Mouse (Mus musculus) cerebellum, postnatal 14 days (tissue): Measurements from ENCODE around the gene Aldh5a1.
A peak's percentile ranks its signal among the peaks of the same experiment; 100 is the strongest.

Experiments
- DNase-seq, 2 experiments: peaks; one replicate each; pipeline ENCODE4 v3.0.0; 2021; ENCODE audit warnings: mixed read lengths in 2 of 2

Aldh5a1 gene

GRCm38 (mm10) chr13:24930591-24930990 is 6.9 kb downstream of the Aldh5a1 start:
- DNase-seq: no peak

DNA sequence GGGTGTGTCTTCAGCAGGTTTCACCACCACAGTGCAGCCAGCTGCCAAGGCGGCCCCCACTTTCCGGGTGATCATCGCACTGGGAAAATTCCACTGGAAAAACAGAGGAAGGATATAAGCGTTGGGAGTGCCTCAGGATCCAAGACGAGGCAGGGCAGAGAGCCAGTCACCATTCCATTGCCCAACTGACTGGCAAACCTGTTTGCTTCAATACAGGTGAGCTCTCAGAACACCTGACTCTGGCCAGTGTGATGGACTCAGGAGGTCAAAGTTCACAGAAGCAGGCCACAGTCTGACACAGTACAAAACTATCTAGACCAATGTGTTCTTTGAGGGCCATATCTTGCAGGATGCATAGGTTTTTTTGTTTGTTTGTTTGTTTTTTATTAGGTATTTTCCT is 13.5 kb downstream of the Aldh5a1 start:
- no peak for DNase-seq

GRCm38 (mm10) chr13:24921281-24921680 is 16.2 kb downstream of the Aldh5a1 start:
- DNase-seq: no peak

DNA sequence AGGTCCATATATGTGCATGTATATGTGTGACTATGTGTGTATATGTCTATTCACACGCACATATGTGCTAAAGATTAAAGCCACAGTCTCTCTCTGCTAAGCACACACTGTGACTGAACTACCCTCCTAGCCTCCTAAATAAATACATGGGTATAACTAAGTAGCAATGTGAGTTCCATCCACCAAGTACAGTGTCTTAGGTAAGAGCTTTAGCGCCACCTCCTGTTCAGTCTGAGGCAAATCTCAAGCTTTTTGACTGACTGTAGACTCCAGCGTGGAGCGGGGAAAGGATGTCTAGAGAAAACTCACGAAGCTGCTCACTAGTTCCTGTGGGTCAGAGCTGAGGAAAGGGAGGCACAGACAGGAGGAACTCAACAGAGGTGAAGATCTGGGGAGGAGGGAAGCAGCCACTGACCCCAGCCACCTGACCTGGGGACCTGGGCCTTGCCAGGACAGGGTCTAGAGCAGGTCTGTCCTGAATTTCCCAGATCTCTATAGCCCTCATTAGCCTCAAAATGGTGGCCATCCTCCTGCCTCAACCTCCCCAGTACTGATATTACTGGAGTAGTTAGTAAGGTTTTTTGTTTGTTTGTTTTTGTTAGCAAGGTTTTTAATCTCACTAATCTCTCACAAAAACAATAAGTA is 17.0 kb downstream of the Aldh5a1 start:
- peak; percentile 69 to 75 for DNase-seq

GRCm38 (mm10) chr13:24915831-24916230 is 21.6 kb downstream of the Aldh5a1 start:
- DNase-seq: no peak

GRCm38 (mm10) chr13:24914915-24915314 is 22.5 kb downstream of the Aldh5a1 start:
- DNase-seq: no peak

GRCm38 (mm10) chr13:24913576-24913975 is 23.9 kb downstream of the Aldh5a1 start:
- no peak for DNase-seq

- DNase-seq: no peak
Measured at GRCm38 (mm10) chr13:24909112-24909511, 28.3 kb downstream of the Aldh5a1 start.

DNA sequence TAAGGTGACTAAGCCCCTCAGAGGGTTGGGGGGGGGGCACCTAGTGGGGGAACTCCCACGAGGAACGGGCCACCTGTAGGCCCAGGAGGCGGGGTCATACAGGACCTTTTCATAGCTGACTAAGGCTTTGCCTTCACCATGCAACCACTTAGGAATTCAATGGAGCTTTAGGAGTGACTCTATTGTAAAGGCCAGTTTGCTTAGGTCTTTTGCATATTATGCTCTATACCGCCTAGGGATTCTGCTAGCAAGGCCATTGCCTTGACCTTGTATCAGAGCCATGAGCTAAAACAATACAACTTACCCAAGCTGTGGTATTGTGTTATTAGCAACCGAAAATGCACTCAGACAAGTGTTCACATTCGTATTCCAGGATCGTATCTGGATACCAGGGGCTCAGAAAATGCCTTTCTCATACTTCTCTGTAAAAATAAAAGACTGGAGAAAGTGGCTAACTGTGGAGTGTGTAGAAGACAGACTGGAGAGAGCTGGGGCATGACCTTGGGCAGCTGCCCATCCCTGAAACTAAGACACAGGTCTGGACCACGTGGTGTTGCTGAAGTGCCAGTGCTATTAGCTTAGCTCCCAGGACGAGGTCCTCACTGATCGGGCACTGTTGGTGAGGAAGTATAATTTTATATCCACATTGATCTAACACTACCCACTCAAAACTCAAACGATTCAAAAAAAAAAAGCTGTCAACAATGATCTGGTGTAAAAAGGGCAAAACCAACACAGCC is 30.5 kb downstream of the Aldh5a1 start:
- no peak for DNase-seq

- DNase-seq: no peak
Measured at GRCm38 (mm10) chr13:24905422-24905821, 32.0 kb downstream of the Aldh5a1 start.

DNA sequence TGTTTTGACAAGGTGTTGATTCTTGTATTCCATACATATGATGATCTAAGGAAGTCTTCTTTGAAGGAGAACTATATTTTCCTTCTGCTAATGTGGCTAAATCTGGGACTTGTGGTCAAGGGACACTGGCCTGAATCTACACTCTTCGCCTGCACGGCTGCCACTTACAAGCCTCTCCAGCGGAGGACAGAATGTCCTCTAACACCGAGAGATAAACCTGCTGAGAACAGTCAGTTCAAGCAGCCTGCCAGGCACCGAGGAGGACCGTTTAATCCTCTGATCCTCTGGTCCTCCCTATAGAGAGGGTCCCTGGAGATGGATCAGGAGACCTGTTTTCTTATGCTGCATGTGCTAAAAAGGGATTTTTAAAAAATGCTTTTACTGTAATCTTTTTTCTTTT is 34.0 kb downstream of the Aldh5a1 start:
- no peak for DNase-seq

GRCm38 (mm10) chr13:24901916-24902315 is 35.5 kb downstream of the Aldh5a1 start:
- no peak for DNase-seq

GRCm38 (mm10) chr13:24893880-24894279 is 43.6 kb downstream of the Aldh5a1 start:
- DNase-seq: no peak

DNA sequence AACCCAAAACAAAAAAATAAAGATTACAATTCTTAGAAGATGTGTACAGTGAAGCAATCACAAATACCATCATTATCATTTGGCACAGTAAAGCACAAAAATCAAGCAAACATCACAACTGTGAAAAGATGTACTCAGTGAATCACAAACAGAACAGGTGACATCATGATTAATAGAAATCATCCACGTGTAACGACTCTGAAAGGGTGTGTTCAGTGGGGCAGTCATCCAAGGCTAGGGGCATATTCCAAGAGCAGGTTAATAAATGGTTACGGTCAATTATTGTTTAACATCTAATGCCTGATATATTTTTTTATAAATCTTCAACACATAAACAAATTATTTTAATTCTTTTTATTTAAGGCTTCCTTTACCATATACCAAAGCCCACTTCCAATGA is 44.9 kb downstream of the Aldh5a1 start:
- no peak for DNase-seq

- no peak for DNase-seq
Measured at GRCm38 (mm10) chr13:24889554-24889953, 47.9 kb downstream of the Aldh5a1 start.

- DNase-seq: peak; percentile 15 to 25
Measured at GRCm38 (mm10) chr13:24882411-24882810, 55.0 kb downstream of the Aldh5a1 start.

DNA sequence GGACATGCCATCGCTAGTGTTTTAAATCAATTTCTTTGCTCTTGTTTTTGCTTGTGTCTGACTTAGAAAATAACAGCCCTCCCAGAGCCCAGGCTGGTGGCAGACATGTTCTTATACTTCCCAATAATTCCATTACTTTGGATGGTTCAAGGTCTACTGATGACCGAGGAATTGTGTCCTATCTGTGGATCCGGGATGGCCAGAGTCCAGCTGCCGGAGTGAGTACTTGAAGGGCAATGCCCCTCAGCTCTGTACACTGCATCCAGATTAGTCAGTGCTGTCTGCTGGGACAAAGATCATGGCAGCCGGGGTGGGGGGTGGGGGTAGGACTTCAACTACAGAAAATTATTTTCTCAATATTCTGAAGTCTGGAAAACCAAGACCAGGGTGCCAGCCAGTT is 56.8 kb downstream of the Aldh5a1 start:
- no peak for DNase-seq

- DNase-seq: no peak
Measured at GRCm38 (mm10) chr13:24880208-24880607, 57.3 kb downstream of the Aldh5a1 start.

DNA sequence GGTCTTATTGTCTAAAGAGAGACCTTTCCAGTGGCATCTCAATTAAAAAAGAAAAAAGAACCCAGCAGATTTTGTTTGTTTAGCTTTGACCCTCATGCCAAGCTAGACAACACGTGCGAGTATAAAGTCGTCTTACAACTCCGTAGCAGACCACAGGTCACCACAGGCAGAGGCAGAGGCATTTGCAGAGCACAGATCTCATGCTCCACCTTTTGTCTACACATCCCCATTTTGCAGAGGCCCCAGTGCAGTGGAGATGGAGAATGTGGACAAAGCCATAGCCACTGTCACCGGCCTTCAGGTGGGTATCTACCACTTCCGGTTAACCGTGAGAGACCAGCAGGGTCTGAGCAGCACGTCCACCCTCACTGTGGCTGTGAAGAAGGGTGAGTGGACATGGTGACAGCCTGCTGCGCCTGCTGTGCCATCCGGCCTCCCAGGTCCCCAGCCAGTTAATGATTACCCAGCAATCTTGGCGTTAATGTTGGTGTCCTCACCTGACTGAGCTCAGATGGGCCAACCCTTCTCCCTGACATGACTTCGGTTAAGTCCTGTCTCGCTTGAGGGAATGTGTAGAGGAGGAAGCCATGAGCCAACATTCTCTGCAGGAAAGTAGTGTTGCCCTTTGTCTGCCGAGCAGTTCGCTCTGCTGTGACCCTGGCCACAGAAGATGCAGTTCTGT is 58.0 kb downstream of the Aldh5a1 start:
- DNase-seq: no peak

DNA sequence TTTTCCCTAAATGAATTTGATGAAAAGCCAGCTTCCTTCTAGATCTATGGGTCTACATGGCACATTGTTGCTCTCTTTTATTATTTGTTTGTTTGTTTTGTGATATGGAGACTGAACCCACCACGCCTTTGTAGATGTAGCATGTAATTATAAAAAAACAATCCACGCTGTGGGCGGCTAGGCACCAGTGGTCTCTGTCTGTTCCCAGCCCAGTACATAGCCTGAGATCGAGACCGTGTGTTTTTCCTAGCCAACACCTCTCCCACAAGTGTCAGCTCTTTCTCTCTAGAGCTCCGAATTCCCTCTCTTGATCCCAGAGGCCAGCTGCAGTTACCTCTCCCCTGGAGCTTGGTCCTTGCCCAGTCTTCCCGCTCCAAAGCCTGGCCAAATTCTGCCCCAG is 69.2 kb downstream of the Aldh5a1 start:
- DNase-seq: no peak

DNA sequence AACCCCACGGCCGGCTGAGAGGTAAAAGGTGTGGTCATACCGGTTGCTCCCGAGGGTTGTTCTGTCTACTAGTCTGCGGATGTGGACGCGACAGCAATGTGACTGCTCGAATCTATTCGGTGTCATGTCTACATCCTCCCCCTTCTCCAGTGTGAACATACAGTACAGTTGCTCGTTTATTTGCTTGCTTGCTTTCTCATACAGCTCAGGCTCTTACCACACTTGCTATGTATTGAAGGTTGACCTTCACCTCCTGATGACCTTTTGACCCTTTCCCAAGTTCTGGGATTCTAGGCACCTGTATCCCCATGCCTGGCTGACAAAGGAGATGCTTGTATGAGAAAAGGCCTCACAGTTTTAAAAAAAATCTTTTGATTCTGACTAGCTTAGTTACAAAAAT is 69.7 kb downstream of the Aldh5a1 start:
- DNase-seq: no peak

GRCm38 (mm10) chr13:24866430-24867402 is 70.7 kb downstream of the Aldh5a1 start:
- DNase-seq: no peak

GRCm38 (mm10) chr13:24862520-24862919 is 74.9 kb downstream of the Aldh5a1 start:
- peak; percentile 50 to 73 for DNase-seq
